Mouse (Mus musculus) neural tube, embryonic 11.5 days (tissue): ENCODE data around the gene Ahr. TPM values are rescaled to one million over a fixed set of nuclear protein-coding genes. Genes with fewer than 3 reads are reported as not detected.

ENCODE experiments used
- ATAC-seq: fragments of 200-750 bp; cut with Nextera tagmentation; 2 replicates; pipeline ENCODE4 v1.8.0; 2017; ENCODE audit warnings: moderate number of reproducible peaks, mild to moderate bottlenecking, moderate TSS enrichment, moderate library complexity; ENCODE audit not compliant: insufficient read depth, low FRiP score, low TSS enrichment
- DNase-seq: peaks from one replicate; pipeline ENCODE4 v3.0.0-alpha.2; 2015; ENCODE audit warnings: low spot score
- H3K27ac ChIP-seq: fragments of 300-500 bp; sonication (generic); 2 replicates; pipeline ENCODE4 v1.5.1; 2014; ENCODE audit warnings: low read depth, mild to moderate bottlenecking, low read length
- H3K27me3 ChIP-seq: fragments of 300-500 bp; sonication (generic); 2 replicates; pipeline ENCODE4 v1.6.1; 2014; ENCODE audit warnings: mild to moderate bottlenecking, low read length, mixed read lengths; ENCODE audit not compliant: control insufficient read depth, insufficient read depth
- H3K36me3 ChIP-seq: fragments of 300-500 bp; sonication (generic); 2 replicates; pipeline ENCODE4 v1.6.1; 2014; ENCODE audit warnings: mild to moderate bottlenecking, low read length, moderate library complexity, mixed read lengths; ENCODE audit not compliant: control insufficient read depth, insufficient read depth
- H3K4me1 ChIP-seq: fragments of 300-500 bp; sonication (generic); 2 replicates; pipeline ENCODE4 v1.6.1; 2014; ENCODE audit warnings: low read length, mixed read lengths; ENCODE audit not compliant: control insufficient read depth, insufficient read depth
- H3K4me2 ChIP-seq: fragments of 300-500 bp; sonication (generic); 2 replicates; pipeline ENCODE4 v1.6.1; 2014; ENCODE audit warnings: low read depth, mild to moderate bottlenecking, moderate library complexity
- H3K4me3 ChIP-seq: fragments of 300-500 bp; sonication (generic); 2 replicates; pipeline ENCODE4 v1.5.1; 2014; ENCODE audit warnings: low read depth, low read length
- H3K9ac ChIP-seq: fragments of 300-500 bp; sonication (generic); 2 replicates; pipeline ENCODE4 v1.6.1; 2014; ENCODE audit warnings: mild to moderate bottlenecking, low read length
- H3K9me3 ChIP-seq: fragments of 300-500 bp; sonication (generic); 2 replicates; pipeline ENCODE4 v1.6.1; 2016; ENCODE audit warnings: low read length; ENCODE audit not compliant: control insufficient read depth
- WGBS: fragments of 180-500 bp; shearing (Covaris S2); extraction: QIAGEN DNeasy Blood & Tissue Kit; methylation state at CpG from one replicate; pipeline ENCODE4 v1.1.7; 2014; 5-methylcytosine and 5-hydroxymethylcytosine counted together
- polyA plus RNA-seq: library from polyadenylated mRNA; unstranded; fragments of >200 nt; fragmentation: Nextera tagmentation; extraction: Ambion mirVana; gene quantifications from 2 replicates; pipeline ENCODE4 v1.2.1, GENCODE M21; 2014

Gene Ahr
- polyA plus RNA-seq, 1 experiment from 2014 or later = 4.9 TPM

DNA sequence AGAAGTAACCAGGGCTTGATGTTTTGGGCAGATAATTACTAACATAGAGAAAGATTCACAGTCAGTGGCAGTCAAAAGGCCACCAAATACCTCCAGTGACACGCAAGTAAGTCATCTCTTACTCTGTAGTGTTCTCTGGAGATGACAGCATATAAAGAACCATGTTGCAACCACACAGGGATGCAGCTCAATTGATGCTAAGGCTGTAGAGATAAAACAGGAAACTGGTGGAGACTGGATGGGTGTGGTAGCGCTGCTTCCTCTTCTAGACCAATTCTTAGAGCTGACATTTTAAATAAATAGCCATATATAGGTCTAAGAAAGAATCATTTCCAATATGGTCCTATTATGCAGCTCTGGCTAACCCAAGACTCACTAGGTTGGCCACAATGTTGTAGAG is 54.1 kb downstream of the Ahr start:
- H3K27ac ChIP-seq = no peak overlapping the region
- H3K4me1 ChIP-seq = 0 out of 2 replicates have a peak, but pooled peaks cover 4% of the 10 kb centered on the region
- no peak overlapping the region for H3K4me2 ChIP-seq
- 86% methylated on average over 2 of the region's 2 CpGs for WGBS
- H3K9ac ChIP-seq = no peak overlapping the region
- ATAC-seq (no peak), DNase-seq (no peak)
- H3K36me3 ChIP-seq = no peaks in the 10 kb centered on the region
- H3K9me3 ChIP-seq = no peaks in the 10 kb centered on the region
- no peaks in the 10 kb centered on the region for H3K27me3 ChIP-seq
- H3K4me3 ChIP-seq = no peak overlapping the region

DNA sequence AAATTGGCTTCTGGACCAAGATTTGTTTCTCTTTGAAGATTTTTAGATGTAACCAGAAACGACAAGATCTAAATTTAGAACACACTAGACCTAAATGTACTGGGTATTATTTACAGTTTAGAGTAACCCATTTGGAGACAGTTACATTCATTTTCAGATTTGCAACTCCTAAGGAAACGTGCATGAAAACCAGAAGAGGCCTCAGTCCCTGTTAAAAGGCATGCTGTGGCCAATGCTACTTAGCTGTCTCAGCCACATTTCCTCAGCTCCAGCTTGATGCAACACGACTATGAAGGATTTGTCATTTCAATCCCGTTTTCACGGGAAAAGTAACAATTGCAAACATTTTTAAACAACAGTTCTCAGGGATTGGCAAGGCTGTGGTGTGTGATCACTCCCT is 55.9 kb downstream of the Ahr start:
- no peaks in the 10 kb centered on the region for H3K9me3 ChIP-seq
- WGBS = 84% methylated on average over 5 of the region's 5 CpGs
- no peaks in the 10 kb centered on the region for H3K36me3 ChIP-seq
- no peak overlapping the region for H3K4me2 ChIP-seq
- H3K27me3 ChIP-seq = no peaks in the 10 kb centered on the region
- no peak overlapping the region for H3K4me3 ChIP-seq
- H3K4me1 ChIP-seq = 0 out of 2 replicates have a peak, but pooled peaks cover 4% of the 10 kb centered on the region
- no peak for ATAC-seq
- H3K27ac ChIP-seq = no peak overlapping the region
- H3K9ac ChIP-seq = no peak overlapping the region
- DNase-seq = no peak

DNA sequence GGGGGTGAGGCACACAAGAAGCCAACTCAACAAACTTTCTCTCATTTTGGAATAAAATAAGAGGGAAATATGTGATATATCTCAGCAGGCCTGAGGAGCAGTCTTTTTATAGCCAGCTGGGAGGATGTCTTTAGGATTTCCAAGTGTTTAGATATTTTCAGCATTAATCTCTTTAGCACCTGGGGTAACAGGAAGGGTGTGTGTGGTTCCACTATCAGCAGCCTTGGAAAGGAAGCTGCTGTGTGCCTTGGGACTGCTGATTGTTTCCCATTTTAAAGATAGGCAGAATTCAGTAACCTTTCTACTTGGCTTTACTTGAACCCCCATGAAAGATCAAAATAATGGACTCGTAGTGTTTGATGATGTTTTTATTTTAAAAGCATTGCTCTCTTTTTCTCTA is 71.4 kb downstream of the Ahr start:
- 75% methylated on average over 1 of the region's 1 CpGs for WGBS
- no peaks in the 10 kb centered on the region for H3K4me1 ChIP-seq
- no peaks in the 10 kb centered on the region for H3K36me3 ChIP-seq
- H3K4me2 ChIP-seq = no peak overlapping the region
- DNase-seq (no peak), ATAC-seq (no peak)
- no peaks in the 10 kb centered on the region for H3K9me3 ChIP-seq
- H3K9ac ChIP-seq = no peak overlapping the region
- no peak overlapping the region for H3K4me3 ChIP-seq
- H3K27ac ChIP-seq = no peak overlapping the region
- H3K27me3 ChIP-seq = no peaks in the 10 kb centered on the region

DNA sequence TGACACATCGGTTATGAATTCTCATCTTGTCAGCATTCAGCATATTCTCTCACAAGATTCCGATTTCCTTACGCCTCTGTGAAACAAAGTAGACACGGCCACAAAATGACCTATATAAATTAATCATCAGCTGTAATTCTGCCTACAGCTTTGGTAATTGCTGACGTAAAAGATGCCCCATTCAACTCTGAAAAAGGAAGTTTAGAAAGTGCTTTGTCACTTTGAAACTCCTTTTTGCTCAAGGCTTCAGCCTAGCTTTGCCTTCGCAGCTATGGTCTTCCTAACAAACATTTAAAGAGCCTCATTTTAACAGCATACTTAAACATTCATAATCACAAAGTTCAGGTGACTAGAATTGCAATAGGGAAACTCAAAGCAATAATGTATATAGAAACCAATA is 72.2 kb downstream of the Ahr start:
- no peak for DNase-seq
- H3K4me2 ChIP-seq = no peak overlapping the region
- no peak overlapping the region for H3K9ac ChIP-seq
- no peak overlapping the region for H3K27ac ChIP-seq
- no peaks in the 10 kb centered on the region for H3K9me3 ChIP-seq
- WGBS = 78% methylated on average over 6 of the region's 6 CpGs
- no peak for ATAC-seq
- no peaks in the 10 kb centered on the region for H3K4me1 ChIP-seq
- H3K4me3 ChIP-seq = no peak overlapping the region
- H3K27me3 ChIP-seq = no peaks in the 10 kb centered on the region
- H3K36me3 ChIP-seq = no peaks in the 10 kb centered on the region

DNA sequence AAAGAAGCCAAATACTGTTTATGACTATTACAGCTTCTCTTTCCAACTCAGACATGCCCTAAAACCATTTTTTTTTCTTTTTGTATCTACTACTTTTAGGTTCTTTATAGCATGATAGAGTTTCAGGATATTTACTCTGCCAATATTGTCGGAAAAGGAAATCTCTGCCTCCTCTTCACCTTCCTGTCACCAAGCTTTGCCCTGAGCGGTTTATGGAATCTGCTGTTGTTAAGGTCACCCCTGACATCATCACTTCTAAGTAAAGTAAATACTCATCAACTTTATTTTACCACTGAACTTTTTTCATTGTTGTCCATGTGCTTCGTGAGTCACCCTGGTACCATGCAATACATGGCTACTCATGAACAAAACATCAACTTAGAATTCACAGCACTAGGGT is 75.2 kb downstream of the Ahr start:
- Histone ChIP-seq H3K9ac (no peak overlapping the region), H3K36me3 (no peaks in the 10 kb centered on the region), H3K4me1 (no peaks in the 10 kb centered on the region), H3K9me3 (no peaks in the 10 kb centered on the region), H3K4me2 (no peak overlapping the region), H3K4me3 (no peak overlapping the region), H3K27ac (no peak overlapping the region), H3K27me3 (no peaks in the 10 kb centered on the region)
- ATAC-seq = no peak
- WGBS = 83% methylated on average over 3 of the region's 3 CpGs
- no peak for DNase-seq
